Mouse (Mus musculus): ENCODE results near the gene Pnma1.

DNA sequence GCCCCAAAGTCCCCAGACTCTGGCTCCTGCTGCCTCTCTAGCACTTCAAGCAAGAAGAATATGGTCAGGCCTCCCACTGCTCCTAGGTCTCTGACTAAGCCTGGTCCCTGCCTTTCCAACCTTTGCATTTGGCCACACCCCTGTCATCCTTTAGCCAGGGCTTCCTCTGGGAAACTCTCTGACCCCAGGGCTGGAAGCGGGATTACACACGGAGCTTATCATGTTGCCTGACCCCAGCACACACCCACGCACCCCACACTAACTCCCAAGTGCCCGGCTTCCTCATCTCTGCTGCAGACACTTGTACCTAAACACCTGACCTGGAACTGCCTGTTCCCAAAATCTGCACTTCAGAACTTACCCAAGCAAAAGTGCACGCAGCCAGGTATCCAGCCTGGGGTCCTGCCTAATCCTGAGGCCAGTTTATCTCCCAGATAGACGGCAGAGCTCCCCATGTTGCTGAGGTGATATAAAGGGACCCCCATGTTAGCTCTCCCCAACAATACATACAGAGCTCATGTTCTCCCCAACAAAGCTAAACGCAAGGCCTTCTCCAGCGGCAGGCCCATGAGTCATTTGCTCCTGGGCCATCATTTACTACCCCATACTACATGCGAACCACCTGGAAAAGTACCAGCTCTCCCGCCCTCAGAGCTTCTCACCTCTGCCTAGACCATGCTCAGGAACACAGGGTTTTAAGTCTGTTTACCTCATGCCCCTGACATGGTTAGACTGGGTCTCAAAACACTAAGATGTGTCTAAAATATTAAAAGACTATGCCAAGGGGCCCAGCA lies 30.6 kb upstream of the Pnma1 start:
- TF ChIP-seq CTCF (IDR thresholded peaks at IDR 0.05; ENCODE audit: control insufficient read depth, insufficient read depth, insufficient replicate concordance, low read depth, low read length) (no peak), POLR2A (IDR thresholded peaks at IDR 0.05; ENCODE audit: control insufficient read depth, low read depth, low read length) (no peak)
